Mouse (Mus musculus) forebrain, embryonic 13.5 days (tissue): Measurements from ENCODE around the gene Shisa9. TPM values are rescaled to one million over a fixed set of nuclear protein-coding genes. Genes with fewer than 3 reads are reported as not detected.

Source experiments
- ATAC-seq: fragments of 200-750 bp; cut with Nextera tagmentation; 2 replicates; pipeline ENCODE4 v1.8.0; 2017
- H3K27ac ChIP-seq: fragments of 300-500 bp; sonication (generic); 2 replicates; pipeline ENCODE4 v1.5.1; 2015; ENCODE audit warnings: inconsistent platforms, mild to moderate bottlenecking, moderate library complexity
- H3K27me3 ChIP-seq: fragments of 300-500 bp; sonication (generic); 2 replicates; pipeline ENCODE4 v1.6.1; 2015; ENCODE audit warnings: mild to moderate bottlenecking, inconsistent platforms
- H3K36me3 ChIP-seq: fragments of 300-500 bp; sonication (generic); 2 replicates; pipeline ENCODE4 v1.6.1; 2015; ENCODE audit warnings: mild to moderate bottlenecking, inconsistent platforms; ENCODE audit not compliant: poor library complexity, severe bottlenecking
- H3K4me1 ChIP-seq: fragments of 300-500 bp; sonication (generic); 2 replicates; pipeline ENCODE4 v1.6.1; 2015; ENCODE audit warnings: inconsistent platforms
- H3K4me2 ChIP-seq: fragments of 300-500 bp; sonication (generic); 2 replicates; pipeline ENCODE4 v1.6.1; 2015; ENCODE audit warnings: inconsistent platforms, mild to moderate bottlenecking, moderate library complexity
- H3K4me3 ChIP-seq: fragments of 300-500 bp; sonication (generic); 2 replicates; pipeline ENCODE4 v1.5.1; 2015; ENCODE audit warnings: mild to moderate bottlenecking, inconsistent platforms
- H3K9ac ChIP-seq: fragments of 300-500 bp; sonication (generic); 2 replicates; pipeline ENCODE4 v1.6.1; 2015; ENCODE audit warnings: mild to moderate bottlenecking, inconsistent platforms
- H3K9me3 ChIP-seq: fragments of 300-500 bp; sonication (generic); replicated peaks from 2 replicates; pipeline ENCODE4 v1.6.1; 2016; ENCODE audit warnings: inconsistent platforms
- WGBS: fragments of 180-500 bp; shearing (Covaris S2); methylation state at CpG from one replicate; pipeline ENCODE4 v1.1.7; 2015; 5-methylcytosine and 5-hydroxymethylcytosine counted together
- polyA plus RNA-seq: library from polyadenylated mRNA; unstranded; fragments of >200 nt; fragmentation: Nextera tagmentation; extraction: Ambion mirVana; gene quantifications from 2 replicates; pipeline ENCODE4 v1.2.1, GENCODE M21; 2015

Shisa9 gene
- polyA plus RNA-seq, 1 experiment from 2014 or later, result 2.1 TPM

- H3K27me3 ChIP-seq, result no peaks in the 10 kb centered on the region
- no peak overlapping the region for H3K9ac ChIP-seq
- peaks cover 21% of the 10 kb centered on the region for H3K4me1 ChIP-seq
- no peaks in the 10 kb centered on the region for H3K9me3 ChIP-seq
- H3K36me3 ChIP-seq, result no peaks in the 10 kb centered on the region
- H3K4me3 ChIP-seq, result no peak overlapping the region
- no peak overlapping the region for H3K4me2 ChIP-seq
- peak; percentile 66 for ATAC-seq
- WGBS, result 14% methylated on average over 2 of the region's 2 CpGs
- peak overlapping the region; percentile 66 for H3K27ac ChIP-seq
Measured at GRCm38 (mm10) chr16:12076700-12077099, 92.8 kb downstream of the Shisa9 start.

GRCm38 (mm10) chr16:12083082-12083481, 99.2 kb downstream of the Shisa9 start:
- Histone ChIP-seq H3K27me3 (no peaks in the 10 kb centered on the region), H3K27ac (no peak overlapping the region), H3K36me3 (no peaks in the 10 kb centered on the region), H3K4me2 (no peak overlapping the region), H3K9ac (no peak overlapping the region), H3K4me1 (peaks cover 6% of the 10 kb centered on the region), H3K9me3 (no peaks in the 10 kb centered on the region), H3K4me3 (no peak overlapping the region)
- ATAC-seq, result no peak
- 76% methylated on average over 2 of the region's 2 CpGs for WGBS

GRCm38 (mm10) chr16:12090604-12091235, 106.8 kb downstream of the Shisa9 start:
- ATAC-seq, result no peak
- H3K4me3 ChIP-seq, result no peak overlapping the region

GRCm38 (mm10) chr16:12093253-12093652, 109.3 kb downstream of the Shisa9 start:
- Histone ChIP-seq H3K9ac (no peak overlapping the region), H3K4me3 (no peak overlapping the region), H3K4me1 (no peaks in the 10 kb centered on the region), H3K4me2 (no peak overlapping the region), H3K27ac (no peak overlapping the region), H3K9me3 (no peaks in the 10 kb centered on the region), H3K27me3 (no peaks in the 10 kb centered on the region), H3K36me3 (no peaks in the 10 kb centered on the region)
- WGBS, result 84% methylated on average over 4 of the region's 4 CpGs
- ATAC-seq, result no peak

More at GRCm38 (mm10) chr16:12090604-12091235, 106.8 kb downstream of the Shisa9 start:
- Histone ChIP-seq H3K4me2 (no peak overlapping the region), H3K9ac (no peak overlapping the region), H3K9me3 (no peaks in the 10 kb centered on the region), H3K36me3 (no peaks in the 10 kb centered on the region), H3K27ac (no peak overlapping the region), H3K27me3 (no peaks in the 10 kb centered on the region), H3K4me1 (no peaks in the 10 kb centered on the region)
- WGBS, result 81% methylated on average over 5 of the region's 5 CpGs

- no peaks in the 10 kb centered on the region for H3K4me1 ChIP-seq
- H3K36me3 ChIP-seq, result no peaks in the 10 kb centered on the region
- H3K4me2 ChIP-seq, result no peak overlapping the region
- H3K9ac ChIP-seq, result no peak overlapping the region
- 61% methylated on average over 7 of the region's 7 CpGs for WGBS
- H3K4me3 ChIP-seq, result no peak overlapping the region
- ATAC-seq, result peak; percentile 33; the same call in 1 of the 2 replicates
- H3K9me3 ChIP-seq, result no peaks in the 10 kb centered on the region
- H3K27ac ChIP-seq, result no peak overlapping the region
- H3K27me3 ChIP-seq, result no peaks in the 10 kb centered on the region
Measured at GRCm38 (mm10) chr16:12094784-12095315, 110.9 kb downstream of the Shisa9 start.

- Histone ChIP-seq H3K36me3 (no peaks in the 10 kb centered on the region), H3K4me1 (no peaks in the 10 kb centered on the region), H3K4me3 (no peak overlapping the region), H3K4me2 (no peak overlapping the region), H3K9me3 (no peaks in the 10 kb centered on the region), H3K27me3 (no peaks in the 10 kb centered on the region), H3K9ac (no peak overlapping the region), H3K27ac (no peak overlapping the region)
- 63% methylated on average over 2 of the region's 2 CpGs for WGBS
- ATAC-seq, result no peak
Measured at GRCm38 (mm10) chr16:12095365-12095764, 111.5 kb downstream of the Shisa9 start.

- Histone ChIP-seq H3K4me3 (no peak overlapping the region), H3K4me2 (no peak overlapping the region), H3K27me3 (no peaks in the 10 kb centered on the region), H3K36me3 (no peaks in the 10 kb centered on the region), H3K9me3 (no peaks in the 10 kb centered on the region), H3K9ac (no peak overlapping the region), H3K27ac (no peak overlapping the region), H3K4me1 (no peaks in the 10 kb centered on the region)
- ATAC-seq, result no peak
- 91% methylated on average over 4 of the region's 4 CpGs for WGBS
Measured at GRCm38 (mm10) chr16:12108436-12108835, 124.5 kb downstream of the Shisa9 start.

GRCm38 (mm10) chr16:12110851-12111437, 127.0 kb downstream of the Shisa9 start:
- Histone ChIP-seq H3K9me3 (no peaks in the 10 kb centered on the region), H3K27ac (no peak overlapping the region), H3K4me2 (no peak overlapping the region), H3K27me3 (no peaks in the 10 kb centered on the region), H3K36me3 (no peaks in the 10 kb centered on the region), H3K4me1 (peaks cover 9% of the 10 kb centered on the region), H3K9ac (no peak overlapping the region), H3K4me3 (no peak overlapping the region)
- no peak for ATAC-seq
- WGBS, result 89% methylated on average over 5 of the region's 5 CpGs

GRCm38 (mm10) chr16:12114396-12114795, 130.5 kb downstream of the Shisa9 start:
- no peaks in the 10 kb centered on the region for H3K9me3 ChIP-seq
- H3K4me1 ChIP-seq, result peaks cover 9% of the 10 kb centered on the region
- no peak overlapping the region for H3K4me2 ChIP-seq
- H3K4me3 ChIP-seq, result no peak overlapping the region
- no peak overlapping the region for H3K9ac ChIP-seq
- ATAC-seq, result no peak
- 90% methylated on average over 5 of the region's 5 CpGs for WGBS
- no peaks in the 10 kb centered on the region for H3K27me3 ChIP-seq
- 0 out of 2 replicates have a peak overlapping the region, but pooled peaks have one; percentile 51 for H3K27ac ChIP-seq
- H3K36me3 ChIP-seq, result no peaks in the 10 kb centered on the region

- ATAC-seq, result peak; percentile 80
- no peaks in the 10 kb centered on the region for H3K36me3 ChIP-seq
- no peaks in the 10 kb centered on the region for H3K27me3 ChIP-seq
- H3K4me3 ChIP-seq, result no peak overlapping the region
- H3K27ac ChIP-seq, result peak overlapping the region; percentile 51
- H3K9me3 ChIP-seq, result no peaks in the 10 kb centered on the region
- 37% methylated on average over 7 of the region's 7 CpGs for WGBS
- H3K4me2 ChIP-seq, result no peak overlapping the region
- no peak overlapping the region for H3K9ac ChIP-seq
- H3K4me1 ChIP-seq, result peaks cover 9% of the 10 kb centered on the region
Measured at GRCm38 (mm10) chr16:12115040-12115856, 131.3 kb downstream of the Shisa9 start.

- 88% methylated on average over 1 of the region's 1 CpGs for WGBS
- H3K27ac ChIP-seq, result 0 out of 2 replicates have a peak overlapping the region, but pooled peaks have one; percentile 10
- no peak overlapping the region for H3K9ac ChIP-seq
- peaks cover 9% of the 10 kb centered on the region for H3K4me1 ChIP-seq
- ATAC-seq, result no peak
- no peak overlapping the region for H3K4me2 ChIP-seq
- no peak overlapping the region for H3K4me3 ChIP-seq
- H3K27me3 ChIP-seq, result no peaks in the 10 kb centered on the region
- no peaks in the 10 kb centered on the region for H3K9me3 ChIP-seq
- H3K36me3 ChIP-seq, result no peaks in the 10 kb centered on the region
Measured at GRCm38 (mm10) chr16:12116926-12117325, 133.0 kb downstream of the Shisa9 start.

GRCm38 (mm10) chr16:12119463-12119862, 135.6 kb downstream of the Shisa9 start:
- Histone ChIP-seq H3K27ac (no peak overlapping the region), H3K27me3 (no peaks in the 10 kb centered on the region), H3K9ac (no peak overlapping the region), H3K9me3 (no peaks in the 10 kb centered on the region), H3K4me3 (no peak overlapping the region), H3K4me1 (peaks cover 9% of the 10 kb centered on the region), H3K36me3 (no peaks in the 10 kb centered on the region), H3K4me2 (no peak overlapping the region)
- ATAC-seq, result no peak
- WGBS, result 87% methylated on average over 3 of the region's 3 CpGs
